Mouse (Mus musculus) right cerebral cortex, adult 18-20 months (tissue): Measurements from ENCODE around the gene Btbd35f13.
"Not testable (repeated sequence)": the region's sequence is repeated elsewhere in the genome, so short reads cannot be mapped to it uniquely, and the experiment has no call there.

Experiments used
- DNase-seq: peaks from one replicate; pipeline ENCODE4 v3.0.0; 2022; ENCODE audit warnings: mixed read lengths

Btbd35f13 gene

GRCm38 (mm10) chrX:33656872-33657271 lies at the start of gene Btbd35f13:
TSS of gene Btbd35f13 (plus strand) at chrX:33657172.
- DNase-seq = not testable (repeated sequence)

- DNase-seq = not testable (repeated sequence)
Measured at GRCm38 (mm10) chrX:33702249-33702648, 45.3 kb downstream of the Btbd35f13 start, which contains the start of gene Btbd35f14. TSS of gene Btbd35f14 (minus strand) at chrX:33702349.
